Mouse (Mus musculus): ENCODE data around the gene Pigt. TPM values are rescaled to one million over a fixed set of nuclear protein-coding genes. Genes with fewer than 3 reads are reported as not detected.

Gene Pigt
- total RNA-seq (2021): 10 to 100 TPM; 31.8 to 32.5 TPM
- long read RNA-seq, experiment 1, partial matches to known transcripts: 1 of 2 reads
- long read RNA-seq, experiment 1, other reads (novel, unspliced or antisense): 1 of 2 reads
- long read RNA-seq, experiment 2, partial matches to known transcripts: 0 of 1 reads
- long read RNA-seq, experiment 2, other reads (novel, unspliced or antisense): 0 of 1 reads

DNA sequence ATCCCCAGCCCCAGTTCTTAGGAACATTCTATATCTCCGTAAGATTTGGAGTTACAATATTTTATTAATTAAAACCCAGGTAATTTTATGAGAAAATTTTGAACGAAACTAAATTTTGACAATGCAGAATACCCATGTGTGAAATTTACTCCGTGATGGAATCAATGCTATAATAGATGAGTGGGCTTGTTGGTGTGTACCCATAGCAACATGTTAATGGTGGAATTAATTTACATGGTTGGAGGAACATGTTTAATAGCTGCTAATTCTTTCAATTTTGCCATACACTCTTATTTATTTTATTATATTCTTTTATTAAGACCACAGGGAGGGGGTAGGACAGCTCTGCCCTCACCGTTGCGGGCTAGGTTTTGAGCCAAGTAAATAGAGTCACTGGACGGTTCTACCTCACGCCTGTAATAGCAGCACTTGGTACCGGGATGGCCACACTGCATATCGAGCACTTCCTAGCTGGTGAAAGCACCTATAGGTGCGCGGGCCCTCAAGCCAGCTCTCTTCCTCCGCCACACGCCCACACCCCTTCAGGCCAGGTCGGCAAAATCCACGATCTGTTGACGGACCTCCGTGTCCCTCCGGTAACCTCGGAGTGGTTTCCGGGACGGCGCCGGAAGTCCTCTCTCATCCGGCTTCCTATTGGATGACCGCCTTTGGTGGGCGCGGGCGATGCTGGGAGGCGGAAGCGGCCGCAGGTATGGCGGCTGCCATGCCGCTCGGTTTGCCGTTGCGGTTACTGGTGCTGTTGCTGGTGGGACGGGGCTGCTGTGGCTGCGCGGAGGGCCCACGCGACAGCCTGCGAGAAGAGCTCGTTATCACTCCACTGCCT lies at the start of gene Pigt:
TSS of gene Pigt (plus strand) at position 674 of the 844 bp plus-strand sequence.
- peak; percentile 73 to 82 for DNase-seq
- intact Hi-C loops (cut with DNase I): no loop called here

DNA sequence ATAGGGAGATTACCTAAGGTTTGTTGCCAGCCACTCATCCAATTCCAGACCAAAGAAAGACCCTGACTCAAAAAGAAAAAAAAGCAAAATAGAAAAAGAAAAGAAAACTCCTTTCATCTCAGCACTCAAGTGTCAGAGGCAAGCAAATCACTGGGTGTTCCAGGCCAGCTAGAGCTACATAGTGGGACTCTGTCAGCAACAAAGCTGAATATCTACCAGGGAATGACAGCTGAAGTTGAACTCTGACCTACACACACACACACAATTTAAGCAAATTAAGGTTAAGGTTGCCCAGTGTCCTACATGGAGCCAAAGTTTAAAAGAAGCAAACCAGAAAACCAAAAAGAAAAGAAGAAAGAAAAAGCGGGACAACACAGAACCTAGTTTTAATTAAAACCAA lies 49.2 kb upstream of the Pigt start:
- intact Hi-C loops (cut with DNase I): no loop called here
- no peak for DNase-seq

GRCm38 (mm10) chr2:164448921-164449320 lies 48.4 kb upstream of the Pigt start:
- intact Hi-C loops (cut with DNase I): no loop called here
- no peak for DNase-seq

GRCm38 (mm10) chr2:164449341-164450042 lies 47.8 kb upstream of the Pigt start:
- intact Hi-C loops (cut with DNase I): no loop called here
- DNase-seq: no peak

- intact Hi-C loops (cut with DNase I): no loop called here
- DNase-seq: no peak
These were observed 45.2 kb upstream of the Pigt start for GRCm38 (mm10) chr2:164452000-164452676.

- DNase-seq: no peak
- intact Hi-C loops (cut with DNase I): no loop called here
These were observed 44.1 kb upstream of the Pigt start for GRCm38 (mm10) chr2:164453047-164453757.

DNA sequence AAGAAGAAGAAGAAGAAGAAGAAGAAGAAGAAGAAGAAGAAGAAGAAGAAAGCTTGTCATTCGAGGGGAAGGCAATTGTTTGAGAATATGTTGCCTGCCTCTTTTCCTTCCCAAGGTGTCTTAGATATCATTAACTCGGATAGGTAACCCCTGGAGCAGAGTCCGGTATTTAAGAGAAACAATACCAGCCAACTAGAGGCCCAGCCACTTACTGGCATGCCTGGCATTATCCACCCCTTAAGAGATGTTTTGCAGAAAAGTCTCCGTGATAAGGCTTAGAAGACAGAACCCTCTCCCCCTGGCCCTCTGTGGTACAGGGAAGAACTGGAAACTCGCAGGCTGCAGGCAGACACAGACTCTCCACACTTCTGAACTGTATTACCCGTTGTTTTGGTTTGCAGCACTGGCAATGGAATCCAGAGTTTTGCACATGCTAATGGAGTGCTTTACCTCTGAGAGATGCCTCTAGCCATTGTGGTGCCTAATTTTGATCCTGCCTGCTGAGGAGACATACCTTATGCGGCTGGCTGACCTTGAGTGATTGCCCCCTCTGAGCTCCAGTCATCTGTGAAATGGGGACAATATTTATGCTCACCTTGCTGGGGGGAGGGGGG lies 43.3 kb upstream of the Pigt start:
- intact Hi-C loops (cut with DNase I): no loop called here
- no peak for DNase-seq

DNA sequence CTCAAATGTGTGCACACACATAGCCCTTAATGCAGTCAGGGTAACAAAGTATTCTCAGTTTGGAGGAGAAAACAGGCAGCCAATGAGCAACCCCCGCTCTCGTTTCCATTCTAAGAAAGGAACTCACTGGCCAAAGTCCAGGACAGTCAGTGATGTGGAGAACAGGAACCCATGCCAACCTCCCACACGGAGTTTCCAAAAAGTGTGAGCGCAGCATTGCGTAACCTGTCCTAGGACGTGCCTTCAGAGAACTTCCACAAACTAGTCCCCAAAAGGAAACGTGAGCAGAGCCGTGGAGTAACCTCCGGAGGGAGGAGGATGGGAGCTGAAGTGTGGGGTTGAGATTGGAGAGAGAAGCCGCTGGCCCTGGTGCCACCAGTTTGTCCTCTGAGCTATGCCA lies 42.5 kb upstream of the Pigt start:
- intact Hi-C loops (cut with DNase I): no loop called here
- DNase-seq: peak; percentile 60 to 81

DNA sequence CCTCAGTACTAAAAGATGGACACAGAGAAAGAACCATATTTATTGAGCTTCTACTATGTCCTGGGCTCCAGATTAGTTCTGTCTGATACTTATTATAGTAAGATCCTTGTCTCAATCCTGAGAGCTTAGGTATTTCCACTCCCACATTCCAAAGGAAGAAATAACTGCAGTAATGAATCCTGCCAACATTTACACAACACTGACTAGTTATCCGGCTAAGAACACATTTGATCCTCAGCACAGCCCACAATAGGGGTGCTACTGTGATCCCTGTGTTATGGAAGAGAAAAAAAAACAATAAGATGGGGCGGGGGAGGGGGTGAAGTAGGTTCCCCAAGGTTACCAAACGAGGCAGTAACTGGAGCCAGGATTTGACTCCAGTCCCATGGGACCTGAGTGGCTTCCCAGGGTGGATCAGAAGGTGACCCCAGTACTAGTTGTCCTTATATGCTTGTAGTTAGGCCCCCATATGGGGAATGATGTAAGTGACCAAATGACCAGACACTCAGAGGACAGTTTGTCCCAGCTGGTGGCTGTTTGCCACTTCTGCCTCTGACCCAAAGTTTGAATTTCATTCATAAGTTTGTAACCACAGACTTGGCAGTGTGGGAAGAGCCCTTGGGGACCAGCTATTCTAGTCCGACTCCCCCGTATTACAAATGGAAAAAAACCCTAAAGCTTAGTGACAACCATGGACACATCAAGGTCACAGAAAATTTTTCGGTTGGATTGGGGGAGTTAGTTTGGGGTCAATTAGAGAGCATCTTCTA lies 41.7 kb upstream of the Pigt start:
- DNase-seq: peak in 1 of 2 experiments; percentile 70
- intact Hi-C loops (cut with DNase I): no loop called here

GRCm38 (mm10) chr2:164456413-164456812 lies 40.9 kb upstream of the Pigt start:
- DNase-seq: no peak
- intact Hi-C loops (cut with DNase I): no loop called here

DNA sequence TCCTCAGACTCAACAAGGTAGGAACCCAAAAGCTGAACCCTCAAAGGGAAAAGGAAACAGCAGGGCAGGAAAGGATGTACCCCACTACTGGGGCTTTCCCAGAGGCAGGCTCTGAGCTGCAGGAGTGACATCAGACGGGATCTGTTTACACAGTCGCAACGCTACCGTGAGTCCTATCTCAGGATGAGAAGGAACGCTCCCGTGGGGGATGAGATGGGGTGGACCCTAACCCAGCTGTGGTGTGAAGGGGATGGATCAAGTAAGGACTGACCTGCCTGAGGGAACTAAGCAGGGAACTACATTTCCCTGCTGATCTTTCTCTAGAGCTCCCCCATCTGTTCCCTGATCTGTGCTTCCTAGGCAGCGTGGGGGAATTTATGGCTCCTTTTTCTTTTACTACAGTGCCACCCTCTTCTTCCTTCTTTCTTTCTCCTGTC lies 40.4 kb upstream of the Pigt start, which contains the start of gene Sys1:
TSS of gene Sys1 (plus strand) at position 101 of the 437 bp plus-strand sequence.
- DNase-seq: no peak
- intact Hi-C loops (cut with DNase I): no loop called here

- intact Hi-C loops (cut with DNase I): loop anchor here (2.0 kb wide), 1 partner anchor 41 kb away; no protein-coding TSS in a partner anchor
- no peak for DNase-seq
These were observed 39.4 kb upstream of the Pigt start for GRCm38 (mm10) chr2:164457942-164458341.

- no peak for DNase-seq
- intact Hi-C loops (cut with DNase I): loop anchor here (2.0 kb wide), 1 partner anchor 42 kb away; no protein-coding TSS in a partner anchor
These were observed 38.8 kb upstream of the Pigt start for GRCm38 (mm10) chr2:164458535-164458934.

DNA sequence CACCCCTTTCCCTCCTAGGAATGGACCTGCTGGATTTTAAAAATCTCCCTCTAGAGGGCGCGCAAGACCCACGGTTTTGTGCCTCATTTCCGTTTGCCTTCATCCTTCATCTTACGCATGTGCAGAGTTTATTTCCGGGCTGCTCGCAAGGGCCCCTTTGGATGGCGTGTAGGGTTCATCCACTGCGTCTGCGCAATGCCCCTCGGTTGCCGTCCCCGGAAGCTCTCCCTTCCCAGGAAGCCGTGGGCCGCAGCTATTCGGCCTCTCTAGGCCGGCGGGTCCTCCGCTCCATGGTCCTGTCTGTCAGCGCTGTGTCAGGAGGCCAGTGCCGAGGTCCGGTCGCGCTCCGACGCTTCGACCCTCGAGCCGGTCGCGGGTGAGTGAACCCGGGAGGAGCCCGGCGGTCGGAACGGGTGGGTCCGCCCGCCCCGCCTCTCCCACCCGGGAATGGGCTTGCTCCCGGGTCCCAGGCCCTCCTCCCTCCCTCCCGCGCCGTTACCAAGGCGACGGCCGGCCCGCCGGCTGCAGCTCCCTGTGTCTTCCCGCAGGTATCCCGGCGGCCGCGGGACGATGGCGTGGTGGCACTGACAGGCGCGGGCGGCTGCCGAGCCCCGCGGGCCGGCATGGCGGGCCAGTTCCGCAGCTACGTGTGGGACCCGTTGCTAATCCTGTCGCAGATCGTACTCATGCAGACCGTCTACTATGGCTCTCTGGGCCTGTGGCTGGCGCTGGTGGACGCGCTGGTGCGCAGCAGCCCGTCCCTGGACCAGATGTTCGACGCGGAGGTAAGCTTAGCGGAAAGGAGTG lies 36.4 kb upstream of the Pigt start, which contains the start of gene Gm20458:
TSS of gene Gm20458 (plus strand) at position 223 of the 807 bp plus-strand sequence.
- DNase-seq: peak; percentile 91 to 93
- intact Hi-C loops (cut with DNase I): no loop called here

DNA sequence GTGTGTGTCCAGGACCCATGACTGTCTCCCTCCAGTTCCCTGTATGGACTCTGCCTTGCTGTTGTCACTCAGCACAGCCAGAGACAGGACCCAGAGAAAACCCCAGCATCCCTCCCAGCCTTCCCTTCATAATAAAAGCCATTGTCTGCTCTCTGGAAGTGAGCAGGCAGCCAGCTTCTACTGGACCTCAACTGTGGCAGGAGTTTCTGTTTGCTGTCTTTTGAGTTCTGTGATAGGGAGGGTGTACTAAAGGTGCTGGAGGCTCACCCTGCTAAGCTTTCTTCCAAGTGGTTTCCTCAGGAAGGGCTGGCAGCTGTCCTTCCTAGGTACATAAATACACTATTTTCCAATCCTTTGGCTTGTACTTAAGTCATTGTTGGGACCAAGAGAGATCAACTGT lies 32.2 kb upstream of the Pigt start:
- intact Hi-C loops (cut with DNase I): no loop called here
- DNase-seq: no peak

DNA sequence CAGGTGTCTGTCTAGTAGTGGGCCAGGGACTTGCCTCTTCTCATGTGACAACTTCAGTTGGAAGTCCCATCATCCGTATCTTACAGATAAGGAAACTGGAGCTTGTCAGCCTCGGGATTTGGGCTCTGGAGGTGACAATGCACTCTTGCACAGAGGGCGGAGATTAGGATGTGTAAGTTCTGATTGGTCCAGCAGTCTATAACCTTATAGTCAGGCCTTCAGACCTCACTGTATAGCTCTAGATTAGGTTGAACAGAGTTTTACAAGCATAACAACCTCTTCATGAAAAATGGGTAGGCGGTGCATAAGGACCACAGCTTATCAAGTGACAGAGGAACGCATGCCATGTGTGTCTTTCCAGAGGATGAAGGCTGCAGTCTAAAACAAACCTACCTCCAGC lies 30.5 kb upstream of the Pigt start:
- intact Hi-C loops (cut with DNase I): no loop called here
- DNase-seq: no peak

- no peak for DNase-seq
- intact Hi-C loops (cut with DNase I): no loop called here
These were observed 27.1 kb upstream of the Pigt start for GRCm38 (mm10) chr2:164470254-164470653.

DNA sequence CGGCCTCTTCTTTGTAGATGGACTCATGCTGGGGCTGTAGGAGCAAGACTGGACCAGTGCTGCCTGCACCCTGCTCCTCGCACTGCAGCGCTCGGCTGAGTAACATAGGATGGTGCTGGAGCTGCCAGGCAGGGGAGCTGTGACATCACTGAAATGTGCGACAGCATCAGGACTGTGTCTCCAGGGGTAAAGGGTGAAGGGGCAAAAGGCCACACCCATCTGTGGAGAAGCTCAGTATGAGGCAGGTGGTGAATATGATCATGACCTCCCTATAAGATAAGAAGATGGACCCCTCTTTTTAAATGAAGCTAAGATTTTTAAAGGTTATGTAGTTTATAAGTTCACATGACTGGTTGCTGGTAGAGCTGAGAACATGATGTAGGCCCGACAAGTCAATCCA lies 23.7 kb upstream of the Pigt start, which contains the start of gene Trp53tg5:
TSS of gene Trp53tg5 (minus strand) at position 101 of the 400 bp plus-strand sequence.
- DNase-seq: no peak
- intact Hi-C loops (cut with DNase I): loop anchor here (2.0 kb wide), 1 partner anchor 45 kb away; no protein-coding TSS in a partner anchor

Data from gastrocnemius, postnatal 36 days (tissue).